Mouse (Mus musculus): ENCODE measurements at regions not wholly inside any gene's neighbourhood (a gene's known extent, or its start where the extent isn't known, plus 50 kb on each side); places are given as distances from the start of the nearest gene placed in this dataset.
"Not testable (repeated sequence)": the region's sequence is repeated elsewhere in the genome, so short reads cannot be mapped to it uniquely, and the experiment has no call there.

- DNase-seq, result peak; percentile 3 to 10
Observed at GRCm38 (mm10) chrX:115030381-115031136, 123.2 kb downstream of the Ube2dnl2 start.

- DNase-seq, result no peak
Observed at GRCm38 (mm10) chrX:115031506-115031905, 124.1 kb downstream of the Ube2dnl2 start.

GRCm38 (mm10) chrX:115038997-115039396, 131.6 kb downstream of the Ube2dnl2 start:
- DNase-seq, result no peak

- DNase-seq, result no peak
Observed at GRCm38 (mm10) chrX:115062556-115063146, 155.3 kb downstream of the Ube2dnl2 start.

- no peak for DNase-seq
Observed at GRCm38 (mm10) chrX:115069339-115069738, 162.0 kb downstream of the Ube2dnl2 start.

GRCm38 (mm10) chrX:115092021-115092420, 184.6 kb downstream of the Ube2dnl2 start:
- not testable (repeated sequence) for DNase-seq

- no peak for DNase-seq
Observed at GRCm38 (mm10) chrX:115093063-115093579, 185.7 kb downstream of the Ube2dnl2 start.
